Mouse (Mus musculus) left cerebral cortex, postnatal 36 days (tissue): ENCODE measurements around the gene Kcnip4. TPM values are rescaled to one million over a fixed set of nuclear protein-coding genes. Genes with fewer than 3 reads are reported as not detected.

ENCODE experiments used
- DNase-seq, 2 experiments: peaks; one replicate each; pipeline ENCODE4 v3.0.0; 2021 to 2022; ENCODE audit warnings: low spot score in 2 of 2, mixed read lengths in 1 of 2
- intact Hi-C: fragments of 180-260 bp; cut with DNase I; formaldehyde crosslinking; loops from one replicate; pipeline ENCODE4 v1.15.1; 2025
- total RNA-seq, 2 experiments: library from RNA; stranded (reverse); gene quantifications; 2 replicates each; pipeline ENCODE4 v1.2.3; 2021

Kcnip4 gene
- total RNA-seq, 2 experiments from 2014 or later = 58.4 to 66.4 TPM

DNA sequence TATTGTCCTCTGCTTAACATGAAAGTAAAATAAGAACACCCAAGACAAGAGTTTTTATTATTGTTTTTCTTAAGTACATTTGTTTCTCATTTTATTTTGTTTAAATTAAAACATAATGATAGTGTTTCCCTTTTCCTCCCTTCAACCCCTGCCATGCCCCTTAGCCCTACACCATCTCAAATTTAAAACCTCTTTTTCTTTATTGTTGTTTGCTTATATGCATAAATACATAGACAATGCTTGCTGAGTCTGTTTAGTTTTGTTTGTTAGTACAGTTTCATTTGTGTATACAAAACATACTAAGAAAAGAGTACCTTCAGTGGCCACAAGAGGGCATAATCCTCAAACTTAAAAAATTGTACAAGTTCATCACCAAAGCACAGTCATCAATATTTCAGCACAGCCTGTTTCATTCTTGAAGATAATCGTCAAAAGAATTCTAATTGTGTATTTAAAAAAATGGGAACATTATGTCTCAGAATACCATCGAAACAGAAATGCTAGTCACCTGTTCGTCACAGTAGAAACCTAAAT, 154.1 kb downstream of the Kcnip4 start:
- DNase-seq = no peak
- intact Hi-C loops = loop anchor here (2.0 kb wide), 1 partner anchor 154 kb away; the partner anchor contains the start of gene Kcnip4

DNA sequence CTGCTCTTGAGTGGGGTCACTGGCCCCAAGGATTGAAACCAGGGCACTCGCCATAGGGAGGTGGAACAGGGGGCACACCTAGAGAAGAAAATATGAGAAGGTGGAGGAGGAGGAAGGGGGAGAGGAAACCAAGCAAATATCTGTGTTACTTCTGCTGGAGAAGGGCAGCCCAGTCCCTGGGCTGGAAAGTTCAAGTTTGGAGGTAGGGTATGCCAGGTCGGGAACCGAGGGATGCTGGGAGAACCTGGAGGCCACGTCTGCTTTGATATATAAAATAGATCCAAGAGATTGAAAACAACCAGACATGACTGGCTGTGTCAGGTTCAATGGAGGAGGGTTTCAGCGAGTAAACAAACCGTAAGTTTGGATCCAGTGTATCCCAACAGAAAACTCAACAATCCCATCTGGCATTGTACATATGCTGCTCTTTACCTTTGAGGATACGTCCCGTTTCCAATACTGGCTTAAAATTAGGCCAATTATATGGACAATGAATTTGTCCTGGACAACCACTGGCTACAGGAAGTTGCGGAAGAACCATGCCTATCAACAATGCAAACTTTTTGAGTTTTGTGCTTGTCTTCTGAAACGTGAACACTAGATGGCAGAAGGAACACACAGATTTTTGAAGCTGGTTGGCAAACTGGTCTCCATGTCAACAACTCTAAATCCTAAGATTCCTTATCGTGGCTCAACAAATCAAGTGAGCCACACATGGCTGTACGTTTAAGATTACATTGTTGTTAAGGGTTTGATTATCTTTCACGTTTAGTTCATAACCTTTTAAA, 155.9 kb downstream of the Kcnip4 start:
- intact Hi-C loops = loop anchor here (1.0 kb wide), 1 partner anchor 592 kb away; no protein-coding TSS in a partner anchor

GRCm38 (mm10) chr5:49356381-49356780, 168.3 kb downstream of the Kcnip4 start:
- no peak for DNase-seq
- intact Hi-C loops = no loop called here

More for the DNA sequence above, 155.9 kb downstream of the Kcnip4 start:
- DNase-seq = no peak

GRCm38 (mm10) chr5:49352061-49352460, 172.6 kb downstream of the Kcnip4 start:
- intact Hi-C loops = no loop called here
- DNase-seq = no peak

DNA sequence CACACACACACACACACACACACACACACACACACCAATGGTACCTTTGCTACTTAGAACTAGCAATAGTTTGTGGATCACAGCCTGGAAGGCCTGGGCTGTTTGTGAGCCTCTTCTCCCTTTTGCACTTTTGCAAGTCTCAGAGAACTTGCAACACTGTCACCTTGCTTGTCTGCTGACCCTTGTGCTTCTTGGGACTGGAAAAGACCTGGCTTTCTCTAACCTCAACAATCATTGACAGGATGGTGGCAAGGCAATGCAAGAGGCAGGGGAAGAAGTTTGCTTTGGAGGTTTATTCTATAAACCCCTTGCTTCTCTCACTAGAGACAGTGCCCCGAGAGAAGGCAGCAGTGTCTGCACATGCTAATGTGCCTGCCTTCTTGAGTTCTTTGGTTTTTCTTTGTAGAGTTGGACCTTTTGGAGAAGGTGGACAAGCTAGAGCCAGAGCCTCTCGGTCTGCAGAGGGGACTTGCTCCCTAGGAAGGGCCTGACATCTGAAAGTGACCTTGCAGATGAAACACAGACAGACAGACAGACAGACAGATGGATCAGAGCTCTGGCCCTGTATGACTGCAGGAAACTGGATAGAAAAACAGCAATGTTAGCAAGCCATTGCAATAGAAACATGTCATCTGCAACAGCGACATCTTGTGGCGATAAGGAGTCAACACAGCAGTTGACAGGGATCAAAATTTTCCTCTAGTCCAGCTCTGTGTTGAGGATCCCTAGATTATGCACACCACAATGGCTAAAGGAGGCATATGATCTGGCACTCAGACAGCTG, 174.4 kb downstream of the Kcnip4 start:
- peak; percentile 17 to 37 for DNase-seq
- intact Hi-C loops = loop anchor here (2.0 kb wide), 1 partner anchor 260 kb away; no protein-coding TSS in a partner anchor

GRCm38 (mm10) chr5:49349541-49349940, 175.2 kb downstream of the Kcnip4 start:
- DNase-seq = no peak

GRCm38 (mm10) chr5:49348511-49348910, 176.2 kb downstream of the Kcnip4 start:
- no peak for DNase-seq
- intact Hi-C loops = no loop called here

More at GRCm38 (mm10) chr5:49349541-49349940, 175.2 kb downstream of the Kcnip4 start:
- intact Hi-C loops = no loop called here

DNA sequence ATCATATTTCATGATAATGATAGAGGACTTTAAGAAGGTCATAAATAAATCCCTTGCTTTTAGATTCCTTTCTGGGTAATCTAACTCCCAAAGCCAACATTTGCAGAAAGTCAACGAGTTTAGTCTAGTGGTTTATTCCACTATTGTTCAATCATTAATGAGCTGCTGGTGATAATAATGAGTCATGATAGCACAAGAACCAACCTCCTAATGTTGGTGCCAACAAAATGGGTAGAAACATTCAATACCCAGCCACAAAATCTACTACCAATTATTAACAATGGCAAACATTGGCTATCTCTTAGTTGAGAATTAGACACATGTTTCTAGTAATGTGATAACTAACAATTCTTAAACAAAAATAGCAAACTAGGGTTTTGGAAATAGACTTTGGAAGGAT, 180.1 kb downstream of the Kcnip4 start:
- DNase-seq = no peak
- intact Hi-C loops = no loop called here

DNA sequence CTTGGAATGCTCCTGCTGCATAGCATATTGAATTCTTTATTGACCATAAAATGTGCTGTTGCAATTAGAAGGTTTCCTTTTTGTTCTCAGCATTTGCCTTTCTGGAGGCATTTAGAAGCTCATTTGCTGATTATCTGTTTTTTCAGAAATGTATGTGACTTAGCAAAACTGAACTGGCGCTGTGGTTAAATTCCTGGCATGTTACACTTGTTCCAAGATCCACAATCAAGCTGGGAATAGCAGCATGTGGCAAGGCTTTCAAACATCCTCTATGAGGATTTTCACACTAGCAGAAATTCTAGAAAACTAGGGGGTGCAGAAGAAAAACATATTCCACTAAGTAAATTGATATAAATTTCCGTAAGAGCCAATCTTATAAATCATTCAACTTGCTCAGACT, 187.5 kb downstream of the Kcnip4 start:
- DNase-seq = no peak
- intact Hi-C loops = no loop called here

- intact Hi-C loops = no loop called here
- no peak for DNase-seq
Observed at GRCm38 (mm10) chr5:49333063-49333462, 191.6 kb downstream of the Kcnip4 start.

GRCm38 (mm10) chr5:49329023-49329422, 195.7 kb downstream of the Kcnip4 start:
- intact Hi-C loops = no loop called here
- no peak for DNase-seq

DNA sequence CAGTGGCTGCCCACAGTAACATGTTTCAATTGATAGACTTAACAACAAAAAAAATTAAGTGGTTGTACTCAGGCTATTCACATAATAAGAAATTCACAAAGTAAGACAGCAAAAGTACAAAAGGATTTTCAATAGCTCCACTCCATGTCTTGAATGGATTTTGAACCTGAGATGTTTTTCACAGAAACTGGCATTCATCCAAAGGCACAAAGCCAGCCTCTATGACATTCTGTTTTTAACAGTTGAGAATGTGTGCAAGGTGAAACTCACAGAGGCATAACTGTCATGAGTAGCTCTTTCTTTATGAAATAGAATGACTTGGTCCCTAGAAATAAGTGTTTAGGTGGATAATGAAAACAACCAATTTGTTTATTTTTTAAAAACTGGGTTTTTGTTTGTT, 206.0 kb downstream of the Kcnip4 start:
- intact Hi-C loops = no loop called here
- no peak for DNase-seq

- DNase-seq = no peak
- intact Hi-C loops = no loop called here
Observed at GRCm38 (mm10) chr5:49317869-49318268, 206.8 kb downstream of the Kcnip4 start.

DNA sequence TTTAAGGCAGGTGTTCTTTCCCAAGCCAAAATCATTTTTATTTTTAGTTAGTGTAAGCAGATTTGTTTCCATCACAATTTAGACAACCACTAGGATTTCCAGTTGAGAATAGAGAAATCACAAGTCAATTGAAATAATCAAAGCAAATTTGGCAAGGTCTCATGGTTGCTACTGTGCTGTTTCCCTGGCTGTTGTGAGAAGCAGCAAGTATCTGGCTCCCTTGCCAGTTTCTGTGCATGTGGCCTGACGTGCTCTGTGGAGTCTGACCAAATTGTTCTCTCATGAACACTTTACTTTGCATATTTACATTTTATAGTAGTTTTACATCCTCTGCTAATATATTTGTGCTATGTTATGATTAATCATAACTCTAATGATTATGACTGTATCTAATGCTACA, 217.9 kb downstream of the Kcnip4 start:
- no peak for DNase-seq
- intact Hi-C loops = no loop called here

- intact Hi-C loops = no loop called here
- no peak for DNase-seq
Observed at GRCm38 (mm10) chr5:49305321-49305720, 219.4 kb downstream of the Kcnip4 start.

DNA sequence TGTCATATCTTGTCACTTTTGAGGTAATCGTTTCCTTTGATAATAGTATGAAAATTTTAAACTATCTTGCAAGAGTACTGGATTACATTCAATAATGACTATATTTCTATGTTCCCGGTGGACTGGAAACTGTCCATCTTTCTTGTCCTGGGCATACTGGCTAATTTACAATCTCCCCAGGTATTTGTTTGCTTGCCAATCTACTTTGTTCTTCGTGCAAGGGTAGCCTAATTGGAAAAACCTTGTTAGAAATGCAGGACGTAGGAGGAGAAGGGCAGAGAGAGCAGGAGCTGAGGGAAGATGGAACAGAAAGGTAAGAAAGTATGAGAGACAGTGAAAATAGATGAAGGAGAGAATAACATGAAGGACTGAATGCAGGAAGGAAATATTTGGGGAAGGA, 226.1 kb downstream of the Kcnip4 start:
- intact Hi-C loops = no loop called here
- DNase-seq = no peak

DNA sequence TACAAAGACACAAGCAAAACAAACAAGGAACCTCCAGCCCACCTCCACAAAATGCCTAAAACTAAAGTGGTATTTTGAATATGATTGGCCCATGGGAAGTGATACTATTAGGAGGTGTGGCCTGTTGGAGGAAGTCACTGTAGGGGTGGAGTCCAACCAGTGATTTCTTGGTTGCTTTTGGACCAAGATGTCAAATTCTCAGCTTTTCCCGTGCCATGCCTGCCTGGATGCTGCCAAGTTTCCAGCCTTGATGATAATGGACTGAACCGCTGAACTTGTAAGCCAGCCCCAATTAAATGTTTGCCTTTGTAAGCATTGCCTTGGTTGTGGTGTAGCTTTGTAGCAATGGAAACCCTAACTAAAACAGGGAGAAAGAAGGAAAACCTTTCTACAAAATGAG, 232.3 kb downstream of the Kcnip4 start:
- DNase-seq = no peak
- intact Hi-C loops = no loop called here

GRCm38 (mm10) chr5:49291801-49292200, 232.9 kb downstream of the Kcnip4 start:
- DNase-seq = peak in 1 of 2 experiments; percentile 7
- intact Hi-C loops = no loop called here

- intact Hi-C loops = no loop called here
- peak in 1 of 2 experiments; percentile 13 for DNase-seq
Observed at GRCm38 (mm10) chr5:49285455-49286135, 239.1 kb downstream of the Kcnip4 start.

- intact Hi-C loops = loop anchor here (1.0 to 5.0 kb wide), 2 partner anchors 40 to 192 kb away; no protein-coding TSS in a partner anchor
- no peak for DNase-seq
Observed at GRCm38 (mm10) chr5:49284776-49285175, 239.9 kb downstream of the Kcnip4 start.
